Mouse (Mus musculus): ENCODE results near the gene Itga5. TPM values are rescaled to one million over a fixed set of nuclear protein-coding genes. Genes with fewer than 3 reads are reported as not detected.

The Itga5 gene
- polyA plus RNA-seq, 1 experiment from 2014 or later = 42.3 TPM

DNA sequence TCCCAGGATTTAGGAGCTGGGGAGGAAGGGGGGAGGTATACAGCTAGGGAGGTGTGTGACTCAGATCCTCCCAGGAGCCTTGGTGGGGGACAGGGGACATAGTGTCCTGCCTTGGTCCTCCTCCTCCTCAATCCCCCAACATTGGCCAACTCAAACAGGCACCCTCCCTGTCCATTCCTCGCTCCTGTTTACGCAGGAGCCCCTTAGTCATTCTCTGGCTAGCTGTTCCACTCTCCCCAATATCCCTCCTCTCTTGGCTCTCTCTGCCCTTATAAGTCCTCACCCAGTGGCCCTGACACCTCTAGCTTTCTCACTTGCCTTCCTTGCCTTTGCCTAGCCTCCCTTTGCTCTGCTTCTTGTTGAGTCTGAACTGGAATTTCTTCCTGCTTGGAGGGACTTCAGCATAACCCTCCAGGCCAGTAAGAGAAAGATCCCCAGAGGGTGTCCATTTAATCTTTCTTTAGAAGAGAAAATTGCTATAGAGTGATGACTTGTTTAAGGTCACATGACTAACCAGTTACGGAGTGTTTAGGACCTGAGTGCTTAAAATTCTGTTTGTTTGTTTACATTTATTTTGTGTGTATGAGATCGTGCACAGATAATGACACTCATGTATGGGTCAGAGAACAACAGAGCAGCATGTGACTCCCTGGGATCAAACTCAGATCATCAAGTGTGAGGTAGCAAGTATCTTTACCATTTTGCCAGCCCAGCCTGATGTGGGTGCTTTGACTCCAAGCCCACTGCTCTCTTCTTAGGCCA, 1.8 kb upstream of the Itga5 start:
- no peak for ATAC-seq (ENCODE audit: low read depth)
- no peak overlapping the region for H3K27ac ChIP-seq (ENCODE audit: low read length)
- WGBS = 69% methylated on average over 4 of the region's 4 CpGs

DNA sequence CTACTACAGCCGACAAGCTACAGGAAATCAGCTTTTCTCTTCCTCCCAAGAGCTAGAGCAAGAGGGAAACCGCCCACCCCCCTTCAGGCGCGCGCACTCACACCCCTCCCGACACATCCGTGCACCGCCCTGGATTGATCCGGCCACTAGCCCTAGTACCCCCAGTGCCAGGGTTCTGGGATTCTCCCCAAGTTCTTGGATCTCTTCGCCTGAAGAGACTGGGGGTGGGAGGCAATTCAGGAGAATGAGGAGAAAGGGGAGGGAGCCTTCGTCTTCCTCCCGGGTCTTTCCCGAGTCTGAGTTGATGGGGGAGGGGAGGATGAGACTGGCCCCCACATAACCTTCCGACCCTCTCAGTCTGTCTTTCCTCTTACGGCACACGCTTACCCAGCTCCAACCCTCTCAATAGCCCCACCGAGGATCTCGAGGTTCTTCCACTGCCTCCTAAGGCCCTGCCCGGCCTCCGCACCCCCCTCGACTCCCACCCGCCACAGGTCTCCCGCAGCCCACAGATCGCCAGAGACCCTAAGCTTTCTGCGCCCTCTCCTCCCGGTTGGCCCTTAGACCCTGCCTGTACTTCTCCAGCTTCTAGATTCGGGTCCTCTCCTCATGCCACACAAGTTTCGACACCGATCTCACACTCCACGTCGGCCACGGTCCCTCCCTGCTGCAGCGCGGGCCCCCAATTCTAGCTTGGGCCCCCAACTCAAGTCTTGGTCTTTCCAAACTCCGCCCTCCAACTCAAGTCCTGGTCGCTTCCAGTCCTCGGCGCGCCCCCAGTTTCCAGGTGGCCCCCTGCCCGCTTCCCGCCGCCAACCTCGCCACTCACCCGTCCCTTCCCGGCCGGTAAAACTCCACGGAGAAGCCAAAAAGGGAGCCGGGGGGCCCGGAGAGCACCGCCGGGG, 840 bp downstream of the Itga5 start:
- Histone ChIP-seq H3K9me3 (ENCODE audit: control insufficient read depth, low read length) (no peaks in the 10 kb centered on the region), H3K9ac (ENCODE audit: low read length) (peak overlapping the region; percentile 94), H3K27ac (ENCODE audit: low read length) (peak overlapping the region; percentile 78), H3K27me3 (ENCODE audit: control insufficient read depth, insufficient read depth, low read depth, low read length) (no peaks in the 10 kb centered on the region), H3K4me3 (ENCODE audit: low read length) (peak overlapping the region; percentile 85), H3K4me1 (replicated peaks; ENCODE audit: control insufficient read depth, insufficient read depth, low read length) (peaks cover 17% of the 10 kb centered on the region; the same call in 1 of the 2 replicates), H3K4me2 (ENCODE audit: low read depth, low read length) (peak overlapping the region; percentile 86), H3K36me3 (ENCODE audit: control insufficient read depth, insufficient read depth, low read length) (no peaks in the 10 kb centered on the region)
- peak; percentile 48 for ATAC-seq (ENCODE audit: low read depth)
- under 1% methylated on average over 51 of the region's 51 CpGs for WGBS

More for the DNA sequence above, 1.8 kb upstream of the Itga5 start:
- no peak overlapping the region for H3K4me3 ChIP-seq (ENCODE audit: low read length)
- peaks cover 16% of the 10 kb centered on the region; the same call in 1 of the 2 replicates for H3K4me1 ChIP-seq (replicated peaks; ENCODE audit: control insufficient read depth, insufficient read depth, low read length)
- H3K36me3 ChIP-seq (ENCODE audit: control insufficient read depth, insufficient read depth, low read length) = no peaks in the 10 kb centered on the region
- no peak overlapping the region for H3K4me2 ChIP-seq (ENCODE audit: low read depth, low read length)
- no peak overlapping the region for H3K9ac ChIP-seq (ENCODE audit: low read length)
- H3K27me3 ChIP-seq (ENCODE audit: control insufficient read depth, insufficient read depth, low read depth, low read length) = no peaks in the 10 kb centered on the region
- no peaks in the 10 kb centered on the region for H3K9me3 ChIP-seq (ENCODE audit: control insufficient read depth, low read length)

DNA sequence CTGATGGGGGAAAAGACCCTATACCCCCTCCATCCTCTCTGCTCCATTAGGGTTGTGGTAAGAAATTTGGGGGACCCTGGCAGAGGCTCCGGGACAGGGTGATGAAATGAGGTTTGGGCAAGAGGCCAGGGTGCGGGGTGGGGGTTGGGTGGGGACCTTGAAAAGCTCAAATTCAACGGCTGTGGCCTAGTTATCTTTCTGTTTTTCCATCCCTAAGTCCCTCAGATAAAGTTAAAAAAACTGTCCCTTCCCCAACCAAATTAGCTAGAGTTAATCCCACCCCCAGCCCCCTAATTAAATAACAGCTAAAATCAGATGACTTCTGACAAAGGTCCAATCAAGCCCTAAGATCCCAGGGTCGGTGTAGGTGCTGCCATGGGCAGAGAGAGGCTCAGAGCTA, 1.8 kb downstream of the Itga5 start:
- Histone ChIP-seq H3K36me3 (ENCODE audit: control insufficient read depth, insufficient read depth, low read length) (no peaks in the 10 kb centered on the region), H3K27ac (ENCODE audit: low read length) (no peak overlapping the region), H3K4me1 (replicated peaks; ENCODE audit: control insufficient read depth, insufficient read depth, low read length) (peaks cover 20% of the 10 kb centered on the region), H3K4me2 (ENCODE audit: low read depth, low read length) (peak overlapping the region; percentile 86), H3K4me3 (ENCODE audit: low read length) (peak overlapping the region; percentile 85), H3K9ac (ENCODE audit: low read length) (peak overlapping the region; percentile 94), H3K27me3 (ENCODE audit: control insufficient read depth, insufficient read depth, low read depth, low read length) (no peaks in the 10 kb centered on the region), H3K9me3 (ENCODE audit: control insufficient read depth, low read length) (no peaks in the 10 kb centered on the region)
- ATAC-seq (ENCODE audit: low read depth) = no peak
- WGBS = 32% methylated on average over 4 of the region's 4 CpGs

DNA sequence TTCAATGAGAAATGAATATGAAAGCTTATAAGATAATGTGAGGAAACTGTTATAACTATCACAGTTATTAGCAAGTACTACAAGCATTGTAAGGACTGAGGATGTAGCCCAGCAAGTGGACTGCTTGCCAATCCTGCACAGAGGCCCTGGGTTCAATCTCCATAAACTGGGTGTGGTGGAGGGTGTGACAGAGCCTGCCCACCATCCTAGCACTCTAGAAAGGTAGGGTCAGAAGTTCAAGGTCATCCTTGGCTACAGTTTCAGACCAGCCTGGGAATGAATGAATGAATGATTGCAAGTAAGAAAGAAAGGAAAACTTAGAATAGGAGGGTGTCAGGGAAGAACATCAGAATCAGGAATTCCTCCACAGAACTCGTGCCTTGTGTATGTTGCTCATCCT, 2.8 kb downstream of the Itga5 start:
- no peak overlapping the region for H3K4me3 ChIP-seq (ENCODE audit: low read length)
- H3K4me2 ChIP-seq (ENCODE audit: low read depth, low read length) = no peak overlapping the region
- H3K36me3 ChIP-seq (ENCODE audit: control insufficient read depth, insufficient read depth, low read length) = no peaks in the 10 kb centered on the region
- H3K9ac ChIP-seq (ENCODE audit: low read length) = no peak overlapping the region
- H3K27ac ChIP-seq (ENCODE audit: low read length) = no peak overlapping the region
- ATAC-seq (ENCODE audit: low read depth) = no peak
- 59% methylated on average over 1 of the region's 1 CpGs for WGBS
- no peaks in the 10 kb centered on the region for H3K27me3 ChIP-seq (ENCODE audit: control insufficient read depth, insufficient read depth, low read depth, low read length)
- no peaks in the 10 kb centered on the region for H3K9me3 ChIP-seq (ENCODE audit: control insufficient read depth, low read length)
- H3K4me1 ChIP-seq (replicated peaks; ENCODE audit: control insufficient read depth, insufficient read depth, low read length) = peaks cover 28% of the 10 kb centered on the region

DNA sequence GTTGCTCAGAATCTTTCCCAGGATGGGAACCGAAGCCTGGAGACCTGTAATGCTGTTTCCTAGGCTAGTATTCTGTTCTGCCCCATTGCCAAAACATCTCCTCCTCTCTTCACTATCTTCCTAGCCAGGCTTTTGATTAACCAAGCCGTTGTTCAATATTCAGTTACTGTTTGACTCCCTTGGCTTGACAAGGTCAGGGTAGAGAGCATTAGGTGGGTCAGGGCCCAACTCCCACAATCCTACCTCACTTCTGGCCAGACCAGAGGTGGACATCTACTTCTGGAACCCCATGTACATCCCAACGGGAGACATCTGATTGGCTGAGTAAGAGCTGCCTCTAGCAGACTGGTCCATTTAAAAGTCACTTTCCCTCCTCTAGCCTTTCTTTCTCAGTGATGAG, 3.6 kb downstream of the Itga5 start:
- H3K27ac ChIP-seq (ENCODE audit: low read length) = no peak overlapping the region
- WGBS = 82% methylated on average over 3 of the region's 3 CpGs
- no peak overlapping the region for H3K4me3 ChIP-seq (ENCODE audit: low read length)
- no peak overlapping the region for H3K4me2 ChIP-seq (ENCODE audit: low read depth, low read length)
- no peaks in the 10 kb centered on the region for H3K9me3 ChIP-seq (ENCODE audit: control insufficient read depth, low read length)
- no peak for ATAC-seq (ENCODE audit: low read depth)
- H3K27me3 ChIP-seq (ENCODE audit: control insufficient read depth, insufficient read depth, low read depth, low read length) = no peaks in the 10 kb centered on the region
- H3K4me1 ChIP-seq (replicated peaks; ENCODE audit: control insufficient read depth, insufficient read depth, low read length) = peaks cover 32% of the 10 kb centered on the region
- H3K9ac ChIP-seq (ENCODE audit: low read length) = no peak overlapping the region
- no peaks in the 10 kb centered on the region for H3K36me3 ChIP-seq (ENCODE audit: control insufficient read depth, insufficient read depth, low read length)

DNA sequence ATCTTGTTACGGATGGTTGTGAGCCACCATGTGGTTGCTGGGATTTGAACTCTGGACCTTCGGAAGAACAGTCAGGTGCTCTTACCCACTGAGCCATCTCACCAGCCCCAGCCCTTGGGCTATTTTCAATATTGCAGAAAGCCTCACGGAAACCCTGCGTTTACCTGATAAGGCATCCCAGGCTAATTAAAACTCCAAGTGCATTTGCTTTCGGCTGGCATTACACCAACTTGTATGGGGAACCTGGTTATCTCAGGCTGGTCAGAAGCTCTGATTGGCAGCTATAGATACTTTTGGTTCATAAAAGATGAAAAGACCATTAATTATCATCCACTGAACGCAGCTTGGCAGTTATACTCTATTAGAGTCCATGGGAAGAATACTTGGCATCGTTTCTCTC, 4.2 kb downstream of the Itga5 start:
- no peak for ATAC-seq (ENCODE audit: low read depth)
- Histone ChIP-seq H3K9me3 (ENCODE audit: control insufficient read depth, low read length) (no peaks in the 10 kb centered on the region), H3K36me3 (ENCODE audit: control insufficient read depth, insufficient read depth, low read length) (no peaks in the 10 kb centered on the region), H3K4me3 (ENCODE audit: low read length) (no peak overlapping the region), H3K4me2 (ENCODE audit: low read depth, low read length) (no peak overlapping the region), H3K9ac (ENCODE audit: low read length) (no peak overlapping the region), H3K4me1 (replicated peaks; ENCODE audit: control insufficient read depth, insufficient read depth, low read length) (peaks cover 32% of the 10 kb centered on the region), H3K27me3 (ENCODE audit: control insufficient read depth, insufficient read depth, low read depth, low read length) (no peaks in the 10 kb centered on the region), H3K27ac (ENCODE audit: low read length) (no peak overlapping the region)
- WGBS = 81% methylated on average over 6 of the region's 7 CpGs

DNA sequence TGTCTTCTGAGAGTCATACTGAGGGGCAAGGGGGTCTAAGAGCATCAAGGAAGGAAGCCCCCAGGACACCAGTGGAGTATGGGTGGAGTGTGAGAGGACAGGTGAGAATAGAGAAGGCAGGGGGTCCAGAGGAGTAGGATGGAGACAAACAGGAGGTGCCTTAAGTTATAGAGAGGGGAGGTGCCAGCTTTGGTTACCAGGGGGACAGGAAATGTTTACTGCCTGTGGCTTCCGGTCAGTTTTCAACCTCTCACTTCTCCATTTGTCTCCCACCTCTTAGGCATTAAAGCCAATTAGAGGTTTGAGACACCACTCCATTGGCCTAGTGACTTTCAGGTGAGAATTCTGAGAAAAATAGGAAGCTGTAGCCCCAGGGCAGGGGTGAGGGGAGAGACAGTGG, 5.3 kb downstream of the Itga5 start:
- 50% methylated on average over 1 of the region's 1 CpGs for WGBS

DNA sequence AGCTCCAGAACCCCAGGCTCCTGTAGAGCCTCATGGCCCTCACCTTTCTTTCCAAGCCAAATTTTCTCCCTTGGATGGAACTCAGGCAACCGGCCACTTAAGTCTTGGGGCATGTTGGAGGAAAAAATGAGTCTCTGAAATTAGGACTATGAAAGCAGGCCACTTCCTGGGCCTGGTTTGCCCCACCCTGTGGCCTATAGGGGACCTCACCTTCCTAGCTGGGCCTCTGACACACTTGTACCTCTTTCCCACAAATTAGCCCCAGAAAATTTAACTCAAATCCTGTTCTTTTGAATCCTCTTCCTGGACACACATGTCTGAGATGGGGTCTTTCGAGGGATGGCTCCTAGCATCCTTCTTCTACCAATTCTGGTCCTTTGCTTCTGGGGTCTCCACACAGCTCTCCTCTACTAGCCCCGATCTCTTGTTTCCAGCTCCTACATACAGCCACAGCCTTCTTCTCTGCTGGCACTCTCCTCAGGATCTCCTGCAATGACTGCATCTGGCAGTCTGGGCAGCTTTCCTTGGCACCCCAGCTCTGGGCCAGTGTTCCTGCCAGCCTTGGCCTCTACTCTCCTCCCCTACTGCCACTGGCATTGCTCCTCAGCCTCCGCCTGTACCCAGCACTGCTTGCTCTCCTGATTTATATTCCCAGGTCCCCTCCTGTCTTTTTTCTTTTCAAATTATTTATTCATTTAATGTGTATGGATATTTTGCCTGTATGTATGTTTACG, 6.5 kb downstream of the Itga5 start:
- WGBS = 93% methylated on average over 5 of the region's 5 CpGs
- no peaks in the 10 kb centered on the region for H3K9me3 ChIP-seq (ENCODE audit: control insufficient read depth, low read length)
- no peaks in the 10 kb centered on the region for H3K27me3 ChIP-seq (ENCODE audit: control insufficient read depth, insufficient read depth, low read depth, low read length)
- no peak overlapping the region for H3K27ac ChIP-seq (ENCODE audit: low read length)
- no peak for ATAC-seq (ENCODE audit: low read depth)
- H3K36me3 ChIP-seq (ENCODE audit: control insufficient read depth, insufficient read depth, low read length) = peaks cover 7% of the 10 kb centered on the region
- H3K4me1 ChIP-seq (replicated peaks; ENCODE audit: control insufficient read depth, insufficient read depth, low read length) = peaks cover 26% of the 10 kb centered on the region
- no peak overlapping the region for H3K9ac ChIP-seq (ENCODE audit: low read length)
- no peak overlapping the region for H3K4me2 ChIP-seq (ENCODE audit: low read depth, low read length)
- H3K4me3 ChIP-seq (ENCODE audit: low read length) = no peak overlapping the region

More for the DNA sequence above, 5.3 kb downstream of the Itga5 start:
- H3K9ac ChIP-seq (ENCODE audit: low read length) = no peak overlapping the region
- no peaks in the 10 kb centered on the region for H3K27me3 ChIP-seq (ENCODE audit: control insufficient read depth, insufficient read depth, low read depth, low read length)
- H3K27ac ChIP-seq (ENCODE audit: low read length) = no peak overlapping the region
- no peak overlapping the region for H3K4me2 ChIP-seq (ENCODE audit: low read depth, low read length)
- peaks cover 27% of the 10 kb centered on the region for H3K4me1 ChIP-seq (replicated peaks; ENCODE audit: control insufficient read depth, insufficient read depth, low read length)
- no peak overlapping the region for H3K4me3 ChIP-seq (ENCODE audit: low read length)
- H3K36me3 ChIP-seq (ENCODE audit: control insufficient read depth, insufficient read depth, low read length) = peaks cover 4% of the 10 kb centered on the region; the same call in 1 of the 2 replicates
- no peaks in the 10 kb centered on the region for H3K9me3 ChIP-seq (ENCODE audit: control insufficient read depth, low read length)
- no peak for ATAC-seq (ENCODE audit: low read depth)

DNA sequence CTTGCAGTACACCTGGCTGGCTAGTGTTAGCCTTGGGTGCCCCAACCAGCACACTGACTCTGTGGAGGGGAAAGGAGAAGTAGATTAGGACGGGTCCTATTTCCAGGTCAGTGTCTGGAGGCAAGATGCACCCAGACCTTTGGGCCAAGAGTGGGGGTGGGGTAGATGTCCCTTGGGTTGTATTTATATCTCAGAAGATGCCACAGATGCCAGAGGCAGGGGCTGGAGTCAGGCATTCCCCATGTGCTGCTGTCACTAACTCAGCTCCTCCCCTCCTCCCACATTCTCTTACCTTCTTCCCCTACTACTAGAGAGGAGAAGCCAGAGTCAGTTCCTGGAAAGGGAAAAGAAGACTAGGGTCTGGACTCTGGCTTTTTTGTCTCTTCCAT, 7.4 kb downstream of the Itga5 start:
- 39% methylated on average over 1 of the region's 1 CpGs for WGBS
- Histone ChIP-seq H3K4me3 (ENCODE audit: low read length) (no peak overlapping the region), H3K27me3 (ENCODE audit: control insufficient read depth, insufficient read depth, low read depth, low read length) (no peaks in the 10 kb centered on the region), H3K9me3 (ENCODE audit: control insufficient read depth, low read length) (no peaks in the 10 kb centered on the region), H3K4me1 (replicated peaks; ENCODE audit: control insufficient read depth, insufficient read depth, low read length) (peaks cover 19% of the 10 kb centered on the region), H3K4me2 (ENCODE audit: low read depth, low read length) (no peak overlapping the region), H3K36me3 (ENCODE audit: control insufficient read depth, insufficient read depth, low read length) (peaks cover 9% of the 10 kb centered on the region), H3K27ac (ENCODE audit: low read length) (no peak overlapping the region), H3K9ac (ENCODE audit: low read length) (no peak overlapping the region)
- ATAC-seq (ENCODE audit: low read depth) = 0 out of 2 replicates have a peak, but pooled peaks have one; percentile 12

All from lung, embryonic 16.5 days (tissue).